Mouse (Mus musculus) T-helper 1 cell (primary cell): ENCODE data around the gene Prdm2.

ENCODE experiments used
- in situ Hi-C: fragments of 300-600 bp; cut with MboI, MseI; formaldehyde crosslinking; loops from one replicate; pipeline ENCODE4 v1.15.1; 2025; ENCODE audit warnings: high pct_unique_total_duplicates

The Prdm2 gene

GRCm38 (mm10) chr4:143212341-143213174 is at the start of gene Prdm2:
Prdm2 (minus strand) TSS chr4:143212995.
- in situ Hi-C loops: loop anchor here (5.0 kb wide), 1 partner anchor 50 kb away; no protein-coding TSS in a partner anchor

DNA sequence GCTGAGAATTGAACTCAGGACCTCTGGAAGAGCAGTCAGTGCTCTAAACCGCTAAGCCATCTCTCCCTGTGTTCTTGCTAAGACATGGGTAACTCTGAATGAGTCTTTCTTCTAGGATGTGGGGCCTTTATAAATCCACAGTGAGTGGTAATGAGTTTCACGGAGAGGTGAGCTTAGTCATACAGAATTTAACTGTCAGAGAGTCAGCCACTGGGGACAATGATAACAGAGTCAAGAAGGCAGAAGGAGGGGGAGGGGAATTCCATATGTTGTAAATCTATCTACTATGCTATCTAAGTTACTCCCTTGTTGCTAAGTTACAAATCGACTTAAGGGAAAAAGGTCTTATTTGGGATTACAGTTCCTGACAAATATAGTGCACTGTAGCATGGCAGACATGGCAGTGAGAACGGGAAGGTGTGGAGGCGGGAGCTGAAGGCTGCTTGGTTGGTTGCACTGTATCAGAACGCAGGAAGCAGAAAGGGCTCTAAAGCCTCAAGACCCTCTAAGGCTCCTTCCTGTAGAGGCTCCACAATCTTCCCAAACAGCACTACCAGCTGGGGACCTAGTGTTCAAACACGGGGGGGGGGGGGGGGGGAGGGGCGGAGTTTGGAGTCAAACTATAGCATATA is 47.0 kb upstream of the Prdm2 start:
- in situ Hi-C loops: no loop called here

GRCm38 (mm10) chr4:143258517-143258916 is 45.7 kb upstream of the Prdm2 start:
- in situ Hi-C loops: no loop called here

DNA sequence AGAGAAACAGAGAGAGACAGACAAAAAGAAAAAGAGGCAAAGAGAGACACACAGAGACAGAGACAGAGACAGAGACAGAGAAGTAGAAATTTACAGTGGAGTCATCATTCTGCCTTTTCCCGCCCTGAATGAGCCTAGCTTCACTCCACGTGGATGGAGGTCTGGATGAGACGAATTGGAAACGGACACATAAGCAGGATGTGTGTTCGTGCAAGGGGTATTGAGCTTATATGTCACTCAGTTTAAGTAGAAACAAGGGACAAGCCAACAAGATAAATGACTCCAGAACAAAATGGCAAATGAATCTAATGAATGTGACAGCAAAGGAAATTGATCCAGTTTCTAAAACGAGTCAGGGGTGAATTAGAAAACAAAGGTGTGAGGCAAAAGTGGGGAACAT is 45.2 kb upstream of the Prdm2 start:
- in situ Hi-C loops: no loop called here

- in situ Hi-C loops: no loop called here
Observed at GRCm38 (mm10) chr4:143255541-143255940, 42.7 kb upstream of the Prdm2 start.

DNA sequence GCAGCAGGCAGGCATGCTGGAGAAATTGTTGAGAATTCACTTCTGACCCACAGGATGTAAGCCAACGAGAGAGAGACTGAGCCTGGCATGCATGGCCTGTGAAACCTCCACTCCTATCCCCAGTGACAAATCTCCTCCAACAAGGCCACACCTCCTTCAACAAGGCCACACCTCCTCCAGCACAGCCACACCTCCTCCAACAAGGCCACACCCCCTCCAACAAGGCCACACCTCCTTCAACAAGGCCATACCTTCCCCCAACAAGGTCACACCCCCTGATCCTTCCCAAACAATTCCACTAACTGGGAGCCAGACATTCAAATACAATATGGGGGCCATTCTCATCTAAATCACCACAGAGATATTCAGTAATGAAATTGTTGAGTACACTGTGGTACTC is 40.6 kb upstream of the Prdm2 start:
- in situ Hi-C loops: no loop called here

- in situ Hi-C loops: no loop called here
Observed at GRCm38 (mm10) chr4:143248050-143248449, 35.3 kb upstream of the Prdm2 start.

GRCm38 (mm10) chr4:143241294-143241693 is 28.5 kb upstream of the Prdm2 start:
- in situ Hi-C loops: loop anchor here (5.0 kb wide), 1 partner anchor 219 kb away; no protein-coding TSS in a partner anchor

- in situ Hi-C loops: loop anchor here (5.0 kb wide), 1 partner anchor 217 kb away; no protein-coding TSS in a partner anchor
Observed at GRCm38 (mm10) chr4:143239615-143240201, 26.9 kb upstream of the Prdm2 start.

- in situ Hi-C loops: no loop called here
Observed at GRCm38 (mm10) chr4:143239117-143239516, 26.3 kb upstream of the Prdm2 start.

DNA sequence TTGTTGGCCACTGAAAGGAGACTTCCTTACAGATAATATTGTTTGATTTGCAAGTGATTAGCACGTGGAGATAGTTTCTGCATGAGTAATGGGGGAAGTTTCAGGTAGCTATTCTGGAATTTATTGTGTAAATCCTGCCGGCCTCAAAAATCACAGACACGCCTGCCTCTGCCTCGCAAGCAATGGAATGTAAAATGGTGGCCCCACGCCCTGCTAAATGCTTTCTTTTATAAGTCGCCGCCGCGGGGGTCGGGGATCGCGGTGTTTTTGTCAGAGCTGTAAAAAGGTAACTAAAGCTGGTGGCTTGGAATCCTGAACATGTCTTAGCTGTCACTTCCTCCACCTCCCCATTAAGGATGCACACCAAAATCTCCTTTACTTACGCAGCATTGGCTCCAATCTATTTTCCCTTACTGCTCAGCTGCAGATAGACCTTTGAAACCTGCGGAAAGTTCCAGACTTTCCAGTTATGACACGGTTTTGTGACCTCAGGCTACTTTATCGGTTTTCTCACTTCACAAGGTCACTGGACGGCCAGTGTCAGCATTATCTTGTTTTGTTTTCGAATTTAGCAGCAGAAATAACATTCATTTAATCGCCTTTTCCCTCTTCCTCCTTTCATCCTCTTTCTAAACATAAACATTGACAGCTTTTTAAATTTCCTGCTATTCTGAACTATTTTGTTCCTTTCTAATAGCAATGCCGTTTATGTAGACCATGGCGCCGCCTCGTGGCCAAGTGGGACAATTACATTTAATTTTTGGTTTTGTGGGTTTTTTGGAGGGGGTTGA is 25.6 kb upstream of the Prdm2 start:
- in situ Hi-C loops: no loop called here

GRCm38 (mm10) chr4:143231790-143232422 is 19.1 kb upstream of the Prdm2 start:
- in situ Hi-C loops: no loop called here

- in situ Hi-C loops: no loop called here
Observed at GRCm38 (mm10) chr4:143231110-143231509, 18.3 kb upstream of the Prdm2 start.

DNA sequence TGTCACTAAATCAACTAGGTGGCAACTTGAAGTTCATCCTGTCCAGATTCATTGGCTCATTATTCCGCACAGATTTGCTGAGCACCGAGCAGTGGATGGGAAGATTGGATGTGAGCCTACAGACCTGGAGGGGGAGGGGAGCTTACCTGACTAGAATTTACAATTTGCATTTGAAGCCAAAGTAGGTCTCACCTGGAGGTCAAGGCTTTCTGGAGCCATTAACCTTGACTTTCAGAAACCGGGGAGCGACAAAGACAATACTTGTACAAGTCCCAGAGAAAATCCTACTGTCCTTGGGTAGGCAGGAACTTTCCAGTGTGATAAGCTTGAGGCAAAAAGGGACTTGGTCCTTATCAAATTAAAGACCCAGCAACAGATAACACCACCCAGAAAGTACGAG is 15.2 kb upstream of the Prdm2 start:
- in situ Hi-C loops: no loop called here

GRCm38 (mm10) chr4:143225886-143226285 is 13.1 kb upstream of the Prdm2 start:
- in situ Hi-C loops: no loop called here

GRCm38 (mm10) chr4:143219316-143219751 is 6.5 kb upstream of the Prdm2 start:
- in situ Hi-C loops: no loop called here

GRCm38 (mm10) chr4:143218858-143219257 is 6.1 kb upstream of the Prdm2 start:
- in situ Hi-C loops: no loop called here

GRCm38 (mm10) chr4:143217189-143217588 is 4.4 kb upstream of the Prdm2 start:
- in situ Hi-C loops: no loop called here

DNA sequence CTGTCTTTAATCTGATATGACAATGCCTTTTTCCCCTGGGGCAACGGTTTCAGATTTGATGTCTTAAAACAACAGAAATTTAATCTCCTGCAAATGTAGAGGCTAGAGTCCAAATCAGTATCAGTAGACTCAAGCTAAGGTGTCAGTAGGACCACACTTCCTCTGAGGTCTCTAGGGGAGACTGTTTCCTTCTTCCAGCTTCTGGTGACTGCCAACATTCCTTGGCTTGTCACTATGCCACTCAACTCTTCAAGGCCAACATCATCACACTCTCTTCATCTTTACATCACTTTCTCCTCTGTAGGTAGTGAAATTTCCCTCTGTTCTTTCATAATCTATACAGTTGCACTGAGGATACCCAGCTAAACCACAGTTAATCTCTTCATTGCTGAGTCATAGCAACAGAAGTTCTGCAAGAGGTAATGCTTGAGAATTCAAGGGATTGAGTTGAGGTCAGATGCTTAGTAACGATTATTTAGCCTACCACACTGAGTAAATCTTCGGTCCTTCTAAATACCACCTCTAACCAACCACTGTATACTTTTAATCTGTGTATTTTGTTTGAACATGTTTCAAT is 1.5 kb upstream of the Prdm2 start:
- in situ Hi-C loops: loop anchor here (5.0 kb wide), 1 partner anchor 52 kb away; no protein-coding TSS in a partner anchor

- in situ Hi-C loops: loop anchor here (5.0 kb wide), 1 partner anchor 51 kb away; no protein-coding TSS in a partner anchor
Observed at GRCm38 (mm10) chr4:143213571-143213970, 776 bp upstream of the Prdm2 start.

GRCm38 (mm10) chr4:143213175-143213479 is 332 bp upstream of the Prdm2 start:
- in situ Hi-C loops: loop anchor here (5.0 kb wide), 1 partner anchor 51 kb away; no protein-coding TSS in a partner anchor
